8 mouse cellular contexts compared by ENCODE assay signal in the genomic region with DNA sequence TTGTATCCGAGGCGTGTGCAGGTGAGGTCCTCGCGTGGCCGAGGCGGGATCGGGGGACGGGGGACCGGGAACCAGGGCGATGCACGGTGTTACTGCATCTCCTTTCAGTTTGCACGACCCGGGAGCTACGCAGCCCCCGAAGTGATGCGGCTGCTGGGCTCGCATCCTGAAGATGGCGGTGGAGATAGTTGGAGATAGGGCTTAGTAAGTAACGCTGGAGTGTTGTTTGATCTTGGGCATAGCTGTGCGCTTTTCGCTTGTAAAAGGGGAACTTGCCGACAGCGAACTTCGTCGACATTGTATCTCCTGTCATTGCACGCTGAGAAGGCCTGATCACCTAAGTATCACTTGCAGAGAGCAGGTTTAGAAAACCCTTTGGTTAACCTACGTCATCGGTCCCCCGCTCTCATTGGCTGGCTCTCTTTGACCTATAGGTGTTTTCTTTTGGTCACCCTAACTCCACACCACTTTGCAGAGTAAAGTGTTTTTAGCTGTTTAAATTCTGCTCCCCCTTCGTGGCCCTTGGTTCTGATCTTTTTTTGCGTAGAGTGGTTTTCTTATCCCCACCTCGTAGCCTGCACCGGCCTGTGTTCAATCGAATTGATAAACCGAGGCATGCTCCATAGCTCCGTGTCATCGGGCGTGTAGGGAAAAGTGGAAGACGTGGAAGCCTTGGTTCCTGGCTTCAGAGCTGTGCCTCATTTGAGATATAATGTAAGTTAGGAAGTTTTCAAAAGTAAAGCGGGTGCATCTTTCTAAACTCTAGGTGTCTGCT. TPM values are rescaled to one million over a fixed set of nuclear protein-coding genes. Genes with fewer than 3 reads are reported as not detected.
DNase-seq lines count a peak whose midpoint lies in the region; ATAC-seq and TF ChIP-seq lines count a peak whose summit lies in the region.

No protein-coding gene starts in this region.

- peak overlapping the region; percentile 100 for H3K27ac ChIP-seq in gastrocnemius, adult 2 months
- peak overlapping the region; percentile 95 for H3K27ac ChIP-seq in forebrain, embryonic 10.5 days

- intact Hi-C loops in gastrocnemius, adult 2 months (cut with DNase I): no loop called here

- H3K36me3 ChIP-seq in forebrain, embryonic 10.5 days (replicated peaks): peaks cover 15% of the 10 kb centered on the region

- no peak for TF ChIP-seq CTCF in gastrocnemius, adult 2 months (IDR thresholded peaks at IDR 0.05)

- DNase-seq in gastrocnemius, adult 2 months: no peak
- no peak for DNase-seq in gastrocnemius, adult 8-10 months (ENCODE audit: low spot score in 2 of 2)
- peak; percentile 21 for DNase-seq in urinary bladder, postnatal 14 days (ENCODE audit: low spot score)
- DNase-seq in urinary bladder, postnatal 10 days (ENCODE audit: low spot score): no peak
- no peak for DNase-seq in forebrain, embryonic 10.5 days (ENCODE audit: extremely low spot score, low spot score)
- peak; percentile 44 for DNase-seq in kidney, postnatal 10 days
- DNase-seq in thymus, postnatal 14 days: peak; percentile 57

- peaks cover 52% of the 10 kb centered on the region for H3K4me1 ChIP-seq in forebrain, embryonic 10.5 days

- H3K9me3 ChIP-seq in forebrain, embryonic 10.5 days: no peaks in the 10 kb centered on the region

- 6% methylated on average over 40 of the region's 40 CpGs for WGBS in forebrain, embryonic 10.5 days

- ATAC-seq in megakaryocyte-erythroid progenitor cell, adult 5-6 weeks (replicated peaks; ENCODE audit: low FRiP score, low TSS enrichment, poor library complexity, severe bottlenecking): peak; percentile 47

- no peaks in the 10 kb centered on the region for H3K27me3 ChIP-seq in forebrain, embryonic 10.5 days (ENCODE audit: poor library complexity, severe bottlenecking)

- H3K4me3 ChIP-seq in gastrocnemius, adult 2 months: peak overlapping the region; percentile 77
- peak overlapping the region; percentile 90 for H3K4me3 ChIP-seq in forebrain, embryonic 10.5 days

RNA-seq across cellular contexts. Expression of a gene that starts 1.1 kb away (rescaled TPM):
- total RNA-seq in gastrocnemius, adult 2 months (2021): 10 to 100 TPM; 28.1 to 36.1 TPM
- total RNA-seq in gastrocnemius, adult 8-10 months (2022): 10 to 100 TPM; 23.5 to 28.6 (median 24.9) TPM
- 72.0 and 75.9 TPM in 2 replicates for polyA plus RNA-seq in forebrain, embryonic 10.5 days (2016; fragmentation: Nextera tagmentation; extraction: Ambion mirVana)
- total RNA-seq in megakaryocyte-erythroid progenitor cell, adult 5-6 weeks (2014; fragmentation: Nextera tagmentation): 172 and 208 TPM in 2 replicates
- total RNA-seq in megakaryocyte-erythroid progenitor cell, adult 5-6 weeks (2017): 185 and 213 TPM in 2 replicates

RNA-seq across cellular contexts. Expression of a gene that starts 20.3 kb away (rescaled TPM):
- total RNA-seq in gastrocnemius, adult 2 months (2021): not detected
- not detected for total RNA-seq in gastrocnemius, adult 8-10 months (2022)
- polyA plus RNA-seq in forebrain, embryonic 10.5 days (2016; fragmentation: Nextera tagmentation; extraction: Ambion mirVana): not detected in 2 replicates
- not detected in 2 replicates for total RNA-seq in megakaryocyte-erythroid progenitor cell, adult 5-6 weeks (2014; fragmentation: Nextera tagmentation)
- total RNA-seq in megakaryocyte-erythroid progenitor cell, adult 5-6 weeks (2017): not detected in 2 replicates

Comparison
In these comparisons a context has a peak if more than half of its experiments do, and no peak if none do; other contexts are left out.
1. DNase-seq: peak in urinary bladder, postnatal 14 days (single experiment), kidney, postnatal 10 days (single experiment) and thymus, postnatal 14 days (single experiment); none in gastrocnemius, adult 2 months (single experiment), gastrocnemius, adult 8-10 months (0 of 2), urinary bladder, postnatal 10 days (single experiment) and forebrain, embryonic 10.5 days (single experiment).
2. RNA of a gene that starts 1.1 kb away (total RNA-seq): 172 to 213 TPM in megakaryocyte-erythroid progenitor cell, adult 5-6 weeks; 28.1 to 36.1 TPM in gastrocnemius, adult 2 months and 23.5 to 28.6 TPM in gastrocnemius, adult 8-10 months; every median in the first group is over 4 times any median in the second.